Mouse (Mus musculus) liver, adult 2 months (tissue): Measurements from ENCODE around the gene Cir1. TPM values are rescaled to one million over a fixed set of nuclear protein-coding genes. Genes with fewer than 3 reads are reported as not detected.

Experiments
- DNase-seq: peaks from one replicate; pipeline ENCODE4 v3.0.0-alpha.2; 2011; ENCODE audit warnings: low read depth, low spot score; ENCODE audit errors: extremely low read depth
- H3K27ac ChIP-seq: fragments of 200-500 bp; replicated peaks from 2 replicates; pipeline ENCODE4 v1.5.1; 2012; ENCODE audit warnings: low read depth, mild to moderate bottlenecking, control low read depth, inconsistent platforms, low read length; ENCODE audit not compliant: insufficient read depth
- H3K27me3 ChIP-seq: fragments of 200-500 bp; 2 replicates; pipeline ENCODE4 v1.6.1; 2012; ENCODE audit warnings: mild to moderate bottlenecking, moderate library complexity, low read length, inconsistent platforms; ENCODE audit not compliant: control insufficient read depth, insufficient read depth
- H3K36me3 ChIP-seq: fragments of 200-500 bp; 2 replicates; pipeline ENCODE4 v1.6.1; 2012; ENCODE audit warnings: low read length, inconsistent platforms; ENCODE audit not compliant: control insufficient read depth, insufficient read depth
- H3K4me1 ChIP-seq: fragments of 200-500 bp; 2 replicates; pipeline ENCODE4 v1.6.1; 2011; ENCODE audit warnings: low read length; ENCODE audit not compliant: control insufficient read depth, insufficient read depth
- H3K4me3 ChIP-seq: fragments of 200-500 bp; 2 replicates; pipeline ENCODE4 v1.5.1; 2011; ENCODE audit warnings: low read depth, mild to moderate bottlenecking, control low read depth, low read length, moderate library complexity; ENCODE audit not compliant: insufficient read depth
- H3K79me2 ChIP-seq: fragments of 200-500 bp; 2 replicates; pipeline ENCODE4 v1.6.1; 2012; ENCODE audit warnings: inconsistent platforms, mild to moderate bottlenecking, low read length, moderate library complexity; ENCODE audit not compliant: control insufficient read depth, insufficient read depth
- H3K9ac ChIP-seq: fragments of 200-500 bp; 2 replicates; pipeline ENCODE4 v1.6.1; 2012; ENCODE audit warnings: low read depth, mild to moderate bottlenecking, control low read depth, inconsistent platforms, low read length
- CTCF ChIP-seq: fragments of 200-500 bp; IDR thresholded peaks from 2 replicates; pipeline ENCODE4 v1.5.1; 2011; ENCODE audit warnings: low read depth, low read length, control low read depth
- POLR2A ChIP-seq: fragments of 200-500 bp; IDR thresholded peaks from 2 replicates; pipeline ENCODE4 v1.6.1; 2011; ENCODE audit warnings: low read length, control low read depth; ENCODE audit not compliant: insufficient read depth; ENCODE audit errors: extremely low read depth
- WGBS: fragments of 180-500 bp; shearing (Covaris S2); methylation state at CpG from one replicate; pipeline ENCODE4 v1.1.7; 2018; 5-methylcytosine and 5-hydroxymethylcytosine counted together
- polyA plus RNA-seq: library from polyadenylated mRNA; depleted of rRNA; stranded (reverse); fragments of >200 nt; gene quantifications from 2 replicates; pipeline ENCODE4 v1.2.3, GENCODE M21; 2012; rRNA removed
- total RNA-seq: library from RNA; depleted of rRNA; stranded (reverse); fragments of >200 nt; gene quantifications from 2 replicates; pipeline ENCODE4 v1.2.3, GENCODE M21; 2014; rRNA removed

Gene Cir1
- total and polyA plus RNA-seq, 2 experiments: 2.0 to 11.9 TPM

- H3K79me2 ChIP-seq: no peaks in the 10 kb centered on the region
- no peaks in the 10 kb centered on the region for H3K36me3 ChIP-seq
- no peak overlapping the region for H3K27ac ChIP-seq
- TF ChIP-seq CTCF (no peak), POLR2A (no peak)
- DNase-seq: no peak
- 5% methylated on average over 38 of the region's 38 CpGs for WGBS
- H3K4me3 ChIP-seq: no peak overlapping the region
- no peaks in the 10 kb centered on the region for H3K4me1 ChIP-seq
- peaks cover 24% of the 10 kb centered on the region; the same call in 1 of the 2 replicates for H3K27me3 ChIP-seq
- H3K9ac ChIP-seq: no peak overlapping the region
Measured at GRCm38 (mm10) chr2:73263794-73264610, 48.5 kb downstream of the Cir1 start.

GRCm38 (mm10) chr2:73263172-73263765 is 49.2 kb downstream of the Cir1 start:
- no peak overlapping the region for H3K4me3 ChIP-seq
- no peaks in the 10 kb centered on the region for H3K4me1 ChIP-seq
- H3K36me3 ChIP-seq: no peaks in the 10 kb centered on the region
- DNase-seq: no peak
- H3K27ac ChIP-seq: no peak overlapping the region
- no peak for TF ChIP-seq POLR2A
- TF ChIP-seq CTCF: no peak
- H3K27me3 ChIP-seq: peaks cover 23% of the 10 kb centered on the region; the same call in 1 of the 2 replicates
- H3K79me2 ChIP-seq: no peaks in the 10 kb centered on the region
- H3K9ac ChIP-seq: no peak overlapping the region
- WGBS: 13% methylated on average over 16 of the region's 16 CpGs

DNA sequence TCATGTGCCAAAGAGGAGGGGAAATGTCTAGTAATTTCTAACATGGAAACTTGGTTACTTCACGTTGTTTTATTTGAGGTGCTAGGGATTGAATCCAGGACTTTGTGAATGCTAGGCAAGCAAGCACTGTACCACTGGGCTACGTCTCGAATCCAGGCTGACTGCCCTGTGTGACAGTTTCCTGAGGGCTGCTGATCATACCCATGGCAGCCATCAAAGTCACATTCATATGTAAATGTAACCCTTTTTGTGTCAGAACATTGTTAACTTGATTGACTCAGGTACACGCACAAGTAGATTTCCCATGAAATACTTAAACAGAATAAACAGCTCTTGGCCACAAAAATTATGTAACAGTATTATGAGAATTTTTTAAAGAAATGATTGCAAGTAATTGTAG is 63.8 kb downstream of the Cir1 start:
- WGBS: 87% methylated on average over 4 of the region's 4 CpGs
- Histone ChIP-seq H3K4me3 (no peak overlapping the region), H3K27ac (no peak overlapping the region), H3K36me3 (no peaks in the 10 kb centered on the region), H3K27me3 (peaks cover 3% of the 10 kb centered on the region; the same call in 1 of the 2 replicates), H3K79me2 (no peaks in the 10 kb centered on the region), H3K4me1 (no peaks in the 10 kb centered on the region), H3K9ac (no peak overlapping the region)
- TF ChIP-seq POLR2A (no peak), CTCF (no peak)
- no peak for DNase-seq

DNA sequence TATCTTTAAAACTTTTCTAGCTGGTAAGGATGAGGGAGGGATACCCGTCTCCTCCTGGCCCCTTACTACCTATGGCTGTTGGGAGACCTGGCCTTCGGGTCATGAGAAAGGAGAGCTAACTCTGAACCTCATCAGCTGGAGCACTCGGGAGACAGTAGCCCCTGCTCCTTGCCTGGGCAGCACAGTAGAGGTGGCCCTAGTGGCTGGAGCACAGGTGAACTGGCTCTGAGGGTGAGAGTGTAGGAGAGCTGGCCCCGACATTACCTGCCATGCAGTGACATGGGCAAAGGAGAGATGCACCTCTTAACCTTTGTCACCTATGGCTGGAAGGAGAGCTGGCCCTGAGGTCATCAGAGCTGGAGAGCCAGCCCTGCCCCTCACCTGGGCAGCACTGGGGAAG is 71.2 kb downstream of the Cir1 start:
- H3K36me3 ChIP-seq: no peaks in the 10 kb centered on the region
- TF ChIP-seq CTCF (no peak), POLR2A (no peak)
- H3K9ac ChIP-seq: no peak overlapping the region
- H3K27ac ChIP-seq: no peak overlapping the region
- H3K4me1 ChIP-seq: no peaks in the 10 kb centered on the region
- H3K27me3 ChIP-seq: peaks cover 2% of the 10 kb centered on the region; the same call in 1 of the 2 replicates
- H3K79me2 ChIP-seq: no peaks in the 10 kb centered on the region
- no peak for DNase-seq
- no peak overlapping the region for H3K4me3 ChIP-seq
- WGBS: 68% methylated on average over 4 of the region's 4 CpGs

Other genes with a start within 250 kb of the Cir1 start
- gene Ola1, start 93.8 kb downstream of the Cir1 start, total RNA-seq: 23.9 and 32.2 TPM in 2 replicates
- gene Ola1, start 93.8 kb downstream of the Cir1 start, polyA plus RNA-seq: 3.9 and 5.5 TPM in 2 replicates
- not detected in 2 replicates for gene Sp9, start 40.8 kb downstream of the Cir1 start, total RNA-seq
- not detected in 2 replicates for gene Sp9, start 40.8 kb downstream of the Cir1 start, polyA plus RNA-seq
- 37.3 and 41.3 TPM in 2 replicates for gene Scrn3, start 100 bp downstream of the Cir1 start, total RNA-seq
- 16.0 and 18.6 TPM in 2 replicates for gene Scrn3, start 100 bp downstream of the Cir1 start, polyA plus RNA-seq
- gene Gpr155, start 73.9 kb upstream of the Cir1 start, total RNA-seq: 19.9 TPM in 2 replicates
- gene Gpr155, start 73.9 kb upstream of the Cir1 start, polyA plus RNA-seq: 13.3 and 15.1 TPM in 2 replicates
- 1.4 and 1.9 TPM in 2 replicates for gene Wipf1, start 217.0 kb upstream of the Cir1 start, total RNA-seq
- 1.3 and 1.7 TPM in 2 replicates for gene Wipf1, start 217.0 kb upstream of the Cir1 start, polyA plus RNA-seq